Mouse (Mus musculus) stomach, embryonic 14.5 days (tissue): ENCODE data around the gene Hspa5. TPM values are rescaled to one million over a fixed set of nuclear protein-coding genes. Genes with fewer than 3 reads are reported as not detected.
"Not testable (repeated sequence)": the region's sequence is repeated elsewhere in the genome, so short reads cannot be mapped to it uniquely, and the experiment has no call there.

ENCODE experiments used
- ATAC-seq: fragments of 200-750 bp; cut with Nextera tagmentation; 2 replicates; pipeline ENCODE4 v1.8.0; 2017; ENCODE audit warnings: low read depth, moderate TSS enrichment; ENCODE audit not compliant: insufficient number of reproducible peaks, insufficient read depth, low FRiP score
- H3K27ac ChIP-seq: fragments of 300-500 bp; sonication (generic); 2 replicates; pipeline ENCODE4 v1.5.1; 2014; ENCODE audit warnings: mild to moderate bottlenecking, low read length, moderate library complexity, mixed read lengths
- H3K27me3 ChIP-seq: fragments of 300-500 bp; sonication (generic); 2 replicates; pipeline ENCODE4 v1.6.1; 2014; ENCODE audit warnings: low read length, control low read depth, mixed read lengths; ENCODE audit not compliant: control insufficient read depth, insufficient read depth
- H3K36me3 ChIP-seq: fragments of 300-500 bp; sonication (generic); 2 replicates; pipeline ENCODE4 v1.6.1; 2014; ENCODE audit warnings: mild to moderate bottlenecking, control low read depth, low read length, moderate library complexity, mixed read lengths; ENCODE audit not compliant: control insufficient read depth, insufficient read depth
- H3K4me1 ChIP-seq: fragments of 300-500 bp; sonication (generic); 2 replicates; pipeline ENCODE4 v1.6.1; 2014; ENCODE audit warnings: low read length, control low read depth, mixed read lengths; ENCODE audit not compliant: control insufficient read depth, insufficient read depth
- H3K4me2 ChIP-seq: fragments of 300-500 bp; sonication (generic); replicated peaks from 2 replicates; pipeline ENCODE4 v1.6.1; 2014; ENCODE audit warnings: low read depth, low read length, control low read depth
- H3K4me3 ChIP-seq: fragments of 300-500 bp; sonication (generic); 2 replicates; pipeline ENCODE4 v1.5.1; 2014; ENCODE audit warnings: low read depth, low read length, control low read depth
- H3K9ac ChIP-seq: fragments of 300-500 bp; sonication (generic); replicated peaks from 2 replicates; pipeline ENCODE4 v1.6.1; 2014; ENCODE audit warnings: low read depth, mild to moderate bottlenecking, control low read depth, low read length, moderate library complexity, mixed read lengths
- H3K9me3 ChIP-seq: fragments of 300-500 bp; sonication (generic); 2 replicates; pipeline ENCODE4 v1.6.1; 2016; ENCODE audit warnings: low read depth, low read length, control low read depth; ENCODE audit not compliant: control insufficient read depth
- WGBS: fragments of 180-500 bp; shearing (Covaris S2); extraction: QIAGEN DNeasy Blood & Tissue Kit; methylation state at CpG from one replicate; pipeline ENCODE4 v1.1.7; 2014; 5-methylcytosine and 5-hydroxymethylcytosine counted together
- polyA plus RNA-seq: library from polyadenylated mRNA; unstranded; fragments of >200 nt; fragmentation: Nextera tagmentation; extraction: Ambion mirVana; gene quantifications from 2 replicates; pipeline ENCODE4 v1.2.1, GENCODE M21; 2014

The Hspa5 gene
- polyA plus RNA-seq, 1 experiment from 2014 or later: 622 TPM

GRCm38 (mm10) chr2:34761272-34761671 is 10.5 kb upstream of the Hspa5 start:
- not testable (repeated sequence) for H3K9ac ChIP-seq, H3K9me3 ChIP-seq, H3K36me3 ChIP-seq, H3K27me3 ChIP-seq, ATAC-seq, H3K4me3 ChIP-seq, H3K4me2 ChIP-seq, H3K4me1 ChIP-seq, H3K27ac ChIP-seq
- 86% methylated on average over 5 of the region's 5 CpGs for WGBS

DNA sequence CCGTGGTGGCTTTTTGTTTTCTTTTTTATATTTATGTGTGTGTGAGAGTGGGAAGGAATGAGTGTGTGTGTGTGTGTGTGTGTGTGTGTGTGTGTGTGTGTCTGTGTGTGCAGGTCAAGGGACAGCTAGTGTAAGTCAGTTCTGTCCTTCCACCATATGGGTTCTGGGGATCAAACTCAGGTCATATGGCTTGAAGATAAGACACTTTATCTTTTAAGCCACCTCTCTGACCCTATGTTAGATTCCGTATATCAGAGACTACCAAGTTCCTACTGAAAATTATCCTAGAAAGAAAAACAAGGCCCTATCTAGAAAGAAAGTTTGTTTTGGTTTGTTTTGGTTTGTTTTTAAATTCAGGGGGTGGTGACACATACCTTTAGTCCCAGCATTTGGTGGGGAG is 9.6 kb upstream of the Hspa5 start:
- no peaks in the 10 kb centered on the region for H3K4me1 ChIP-seq
- WGBS: 74% methylated on average over 2 of the region's 2 CpGs
- no peaks in the 10 kb centered on the region for H3K36me3 ChIP-seq
- no peak for ATAC-seq
- no peak overlapping the region for H3K4me3 ChIP-seq
- no peaks in the 10 kb centered on the region for H3K27me3 ChIP-seq
- no peak overlapping the region for H3K9ac ChIP-seq
- no peak overlapping the region for H3K4me2 ChIP-seq
- no peaks in the 10 kb centered on the region for H3K9me3 ChIP-seq
- no peak overlapping the region for H3K27ac ChIP-seq

DNA sequence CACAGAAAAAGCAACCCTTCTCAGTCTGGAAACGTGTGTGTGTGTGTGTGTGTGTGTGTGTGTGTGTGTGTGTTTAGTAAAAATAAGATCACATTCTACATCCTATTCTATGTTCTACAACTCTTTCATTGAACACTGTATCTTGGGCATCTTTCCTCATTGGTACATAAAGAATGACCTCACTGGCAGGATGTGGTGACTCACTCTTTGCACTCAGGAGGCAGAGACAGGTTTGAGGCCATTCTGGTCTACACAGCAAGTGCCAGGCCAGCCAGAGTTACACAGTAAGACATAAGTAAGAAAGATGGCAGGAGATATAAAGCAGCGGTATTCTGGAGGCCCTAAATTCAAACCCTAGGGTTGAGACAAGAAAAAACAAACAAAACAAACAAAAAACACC is 8.9 kb upstream of the Hspa5 start:
- no peak overlapping the region for H3K4me3 ChIP-seq
- no peaks in the 10 kb centered on the region for H3K9me3 ChIP-seq
- H3K4me2 ChIP-seq: no peak overlapping the region
- H3K4me1 ChIP-seq: no peaks in the 10 kb centered on the region
- WGBS: 61% methylated on average over 2 of the region's 2 CpGs
- H3K9ac ChIP-seq: no peak overlapping the region
- no peak overlapping the region for H3K27ac ChIP-seq
- ATAC-seq: no peak
- H3K27me3 ChIP-seq: no peaks in the 10 kb centered on the region
- no peaks in the 10 kb centered on the region for H3K36me3 ChIP-seq

DNA sequence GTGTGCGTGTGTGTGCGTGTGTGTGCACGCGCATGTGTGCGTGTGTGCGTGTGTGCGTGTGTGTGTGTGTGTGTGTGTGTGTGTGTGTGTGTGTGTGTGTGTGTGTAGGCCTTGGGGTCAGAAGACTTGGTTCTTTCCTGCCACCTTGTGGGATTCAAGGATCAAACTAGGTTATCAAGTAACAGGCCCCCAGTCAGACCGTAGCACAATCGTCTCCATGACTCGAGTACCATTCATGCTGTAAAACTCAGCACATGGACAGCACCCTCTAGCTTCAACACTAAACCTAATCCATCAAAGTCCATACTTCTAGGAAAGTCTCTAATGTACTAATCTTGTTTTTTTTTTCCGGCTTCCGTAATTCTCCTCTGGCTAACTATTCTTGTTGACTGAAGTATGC is 7.0 kb upstream of the Hspa5 start:
- H3K27me3 ChIP-seq: no peaks in the 10 kb centered on the region
- H3K4me1 ChIP-seq: no peaks in the 10 kb centered on the region
- no peaks in the 10 kb centered on the region for H3K36me3 ChIP-seq
- no peak overlapping the region for H3K4me3 ChIP-seq
- no peaks in the 10 kb centered on the region for H3K9me3 ChIP-seq
- no peak overlapping the region for H3K4me2 ChIP-seq
- no peak overlapping the region for H3K27ac ChIP-seq
- 75% methylated on average over 12 of the region's 12 CpGs for WGBS
- H3K9ac ChIP-seq: no peak overlapping the region
- ATAC-seq: no peak

DNA sequence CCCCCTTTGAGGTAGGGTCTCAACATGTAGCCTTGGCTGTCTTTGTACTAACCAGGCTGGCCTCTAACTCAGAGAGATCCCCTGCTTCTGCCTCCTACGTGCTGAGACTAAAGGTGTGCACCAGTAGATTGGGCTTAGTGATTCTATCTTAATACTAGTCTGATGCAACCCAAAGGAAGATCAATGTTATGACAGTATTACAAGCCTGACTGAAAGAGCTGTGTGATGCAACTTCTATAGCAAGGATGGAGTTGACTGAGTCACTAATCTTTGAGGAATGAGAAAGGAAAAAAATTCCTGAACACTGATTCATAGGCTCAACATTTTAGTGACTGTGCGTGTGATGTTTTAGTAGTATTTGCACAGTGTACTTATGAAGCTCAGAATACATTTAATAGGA is 1.7 kb upstream of the Hspa5 start:
- WGBS: 88% methylated on average over 2 of the region's 2 CpGs
- Histone ChIP-seq H3K9me3 (no peaks in the 10 kb centered on the region), H3K9ac (no peak overlapping the region), H3K27me3 (no peaks in the 10 kb centered on the region), H3K27ac (no peak overlapping the region), H3K36me3 (peaks cover 21% of the 10 kb centered on the region), H3K4me3 (0 out of 2 replicates have a peak overlapping the region, but pooled peaks have one; percentile 98), H3K4me1 (peaks cover 26% of the 10 kb centered on the region), H3K4me2 (peak overlapping the region; percentile 74; the same call in 1 of the 2 replicates)
- no peak for ATAC-seq

- H3K27ac ChIP-seq: peak overlapping the region; percentile 62
- no peaks in the 10 kb centered on the region for H3K27me3 ChIP-seq
- whole genome bisulfite sequencing: 2% methylated on average over 6 of the region's 6 CpGs
- peak overlapping the region; percentile 98 for H3K4me3 ChIP-seq
- peak overlapping the region; percentile 67 for H3K9ac ChIP-seq
- peaks cover 33% of the 10 kb centered on the region for H3K4me1 ChIP-seq
- peak overlapping the region; percentile 74 for H3K4me2 ChIP-seq
- peaks cover 29% of the 10 kb centered on the region for H3K36me3 ChIP-seq
- no peaks in the 10 kb centered on the region for H3K9me3 ChIP-seq
- no peak for ATAC-seq
Measured at GRCm38 (mm10) chr2:34770951-34771350, 819 bp upstream of the Hspa5 start.

DNA sequence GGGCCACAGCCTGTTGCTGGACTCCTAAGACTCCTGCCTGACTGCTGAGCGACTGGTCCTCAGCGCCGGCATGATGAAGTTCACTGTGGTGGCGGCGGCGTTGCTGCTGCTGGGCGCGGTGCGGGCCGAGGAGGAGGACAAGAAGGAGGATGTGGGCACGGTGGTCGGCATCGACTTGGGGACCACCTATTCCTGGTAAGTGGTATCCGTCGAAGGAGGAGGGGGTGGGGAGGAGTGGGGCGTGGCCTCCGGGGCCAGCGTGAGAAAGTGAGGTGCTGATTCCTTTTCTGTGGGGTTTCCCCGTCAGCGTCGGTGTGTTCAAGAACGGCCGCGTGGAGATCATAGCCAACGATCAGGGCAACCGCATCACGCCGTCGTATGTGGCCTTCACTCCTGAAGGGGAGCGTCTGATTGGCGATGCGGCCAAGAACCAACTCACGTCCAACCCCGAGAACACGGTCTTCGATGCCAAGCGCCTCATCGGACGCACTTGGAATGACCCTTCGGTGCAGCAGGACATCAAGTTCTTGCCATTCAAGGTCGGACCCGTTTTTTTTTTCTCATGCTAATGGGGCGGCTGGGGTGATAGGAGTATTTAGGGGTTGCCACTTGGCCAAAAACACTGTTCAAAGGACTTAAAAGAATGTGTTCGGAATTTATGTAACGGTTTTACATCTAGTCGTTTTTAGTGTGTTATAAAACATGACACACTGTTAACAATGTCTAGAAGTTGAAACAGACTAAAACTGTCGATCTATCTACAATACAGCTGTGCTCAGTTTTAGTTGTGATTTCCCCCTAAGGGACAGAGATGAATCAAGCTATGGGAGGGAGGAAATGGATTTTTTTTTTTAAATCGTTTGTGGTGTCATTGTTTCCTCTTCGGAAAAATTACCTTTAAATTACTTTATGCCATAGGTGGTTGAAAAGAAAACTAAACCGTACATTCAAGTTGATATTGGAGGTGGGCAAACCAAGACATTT is 774 bp downstream of the Hspa5 start:
- no peaks in the 10 kb centered on the region for H3K27me3 ChIP-seq
- H3K9me3 ChIP-seq: no peaks in the 10 kb centered on the region
- no peak; the same call in 1 of the 2 replicates for ATAC-seq
- H3K4me1 ChIP-seq: peaks cover 34% of the 10 kb centered on the region
- H3K9ac ChIP-seq: peak overlapping the region; percentile 99
- H3K4me2 ChIP-seq: peak overlapping the region; percentile 64
- peaks cover 45% of the 10 kb centered on the region for H3K36me3 ChIP-seq
- peak overlapping the region; percentile 91 for H3K27ac ChIP-seq
- H3K4me3 ChIP-seq: peak overlapping the region; percentile 98
- WGBS: 3% methylated on average over 50 of the region's 50 CpGs

DNA sequence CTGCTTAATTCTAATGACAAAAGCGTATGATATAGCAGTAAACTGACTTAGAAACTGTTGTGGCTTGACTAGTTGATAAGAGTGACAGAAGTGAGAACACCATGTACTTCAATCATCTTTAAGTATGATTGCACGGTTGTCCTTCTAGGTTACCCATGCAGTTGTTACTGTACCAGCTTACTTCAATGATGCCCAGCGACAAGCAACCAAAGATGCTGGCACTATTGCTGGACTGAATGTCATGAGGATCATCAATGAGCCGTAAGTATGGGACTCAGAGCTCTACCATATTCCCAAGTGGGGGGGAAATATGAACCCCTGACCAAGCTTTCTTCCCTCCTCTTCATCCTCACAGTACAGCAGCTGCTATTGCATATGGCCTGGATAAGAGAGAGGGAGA is 1.9 kb downstream of the Hspa5 start:
- no peak overlapping the region for H3K27ac ChIP-seq
- 84% methylated on average over 4 of the region's 4 CpGs for WGBS
- H3K27me3 ChIP-seq: no peaks in the 10 kb centered on the region
- H3K4me1 ChIP-seq: peaks cover 34% of the 10 kb centered on the region
- peak overlapping the region; percentile 64 for H3K4me2 ChIP-seq
- ATAC-seq: no peak
- H3K4me3 ChIP-seq: peak overlapping the region; percentile 98
- peak overlapping the region; percentile 25; the same call in 1 of the 2 replicates for H3K9ac ChIP-seq
- H3K9me3 ChIP-seq: no peaks in the 10 kb centered on the region
- H3K36me3 ChIP-seq: peaks cover 56% of the 10 kb centered on the region
